Mouse (Mus musculus): ENCODE measurements at regions not wholly inside any gene's neighbourhood (a gene's known extent, or its start where the extent isn't known, plus 50 kb on each side); places are given as distances from the start of the nearest gene placed in this dataset.
A peak's percentile ranks its signal among the peaks of the same experiment; 100 is the strongest.
"Not testable (repeated sequence)": the region's sequence is repeated elsewhere in the genome, so short reads cannot be mapped to it uniquely, and the experiment has no call there.

DNA sequence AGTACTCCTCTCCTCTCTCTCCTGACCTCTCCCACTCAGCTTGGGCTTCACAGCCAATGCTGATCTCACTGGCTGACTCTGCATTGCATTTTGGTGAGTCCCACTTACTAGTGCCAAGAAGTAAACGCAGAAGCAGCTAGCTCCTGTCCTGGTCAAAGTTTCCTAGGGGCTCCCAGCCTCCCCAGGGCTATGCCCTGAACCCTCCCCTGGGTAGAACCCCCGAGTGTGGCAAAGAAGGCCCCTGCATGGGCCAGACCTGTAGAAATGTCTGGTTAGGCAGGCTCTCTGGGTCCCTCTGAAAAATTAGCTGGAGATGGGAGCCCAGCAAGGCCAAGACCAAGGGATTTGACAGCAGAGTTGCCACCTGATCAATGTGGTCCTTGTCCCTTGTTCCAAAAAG lies 454.3 kb downstream of the Gm10330 start:
- H3K27me3 ChIP-seq (ENCODE audit: low read depth, poor library complexity, severe bottlenecking); H3K4me1 ChIP-seq; H3K4me3 ChIP-seq; DNase-seq (ENCODE audit: low spot score); H3K27ac ChIP-seq; H3K9me3 ChIP-seq (replicated peaks); H3K36me3 ChIP-seq: not testable (repeated sequence)
- 43% methylated on average over 2 of the region's 2 CpGs for WGBS

- DNase-seq (ENCODE audit: low spot score): peak; percentile 79
- not testable (repeated sequence) for H3K4me1 ChIP-seq; H3K36me3 ChIP-seq; H3K9me3 ChIP-seq (replicated peaks); H3K27me3 ChIP-seq (ENCODE audit: low read depth, poor library complexity, severe bottlenecking)
- Histone ChIP-seq H3K27ac (peak overlapping the region; percentile 78; the same call in 1 of the 2 replicates), H3K4me3 (peak overlapping the region; percentile 51)
- WGBS: 1% methylated on average over 27 of the region's 38 CpGs
Measured at GRCm38 (mm10) chr12:23315186-23315585, 464.9 kb downstream of the Gm10330 start.
